Mouse (Mus musculus) heart, embryonic 10.5 days (tissue): Measurements from ENCODE around the gene Ifi35. TPM values are rescaled to one million over a fixed set of nuclear protein-coding genes. Genes with fewer than 3 reads are reported as not detected.

ENCODE experiments used
- DNase-seq: peaks from one replicate; pipeline ENCODE4 v3.0.0-alpha.2; 2017; ENCODE audit warnings: low spot score
- H3K27ac ChIP-seq: fragments of 300-500 bp; sonication (generic); 2 replicates; pipeline ENCODE4 v1.5.1; 2016; ENCODE audit warnings: mild to moderate bottlenecking
- H3K27me3 ChIP-seq: fragments of 300-500 bp; sonication (generic); 2 replicates; pipeline ENCODE4 v1.6.1; 2016; ENCODE audit warnings: mild to moderate bottlenecking; ENCODE audit not compliant: poor library complexity, insufficient read depth, severe bottlenecking
- H3K36me3 ChIP-seq: fragments of 300-500 bp; sonication (generic); 2 replicates; pipeline ENCODE4 v1.6.1; 2016; ENCODE audit warnings: mild to moderate bottlenecking, moderate library complexity
- H3K4me1 ChIP-seq: fragments of 300-500 bp; sonication (generic); 2 replicates; pipeline ENCODE4 v1.6.1; 2016; ENCODE audit warnings: mild to moderate bottlenecking
- H3K4me3 ChIP-seq: fragments of 300-500 bp; sonication (generic); 2 replicates; pipeline ENCODE4 v1.5.1; 2016; ENCODE audit warnings: mild to moderate bottlenecking, moderate library complexity
- H3K9me3 ChIP-seq: fragments of 300-500 bp; sonication (generic); 2 replicates; pipeline ENCODE4 v1.6.1; 2016; ENCODE audit warnings: mild to moderate bottlenecking, moderate library complexity
- WGBS: fragments of 180-500 bp; shearing (Covaris S2); methylation state at CpG from one replicate; pipeline ENCODE4 v1.1.7; 2016; 5-methylcytosine and 5-hydroxymethylcytosine counted together
- polyA plus RNA-seq: library from polyadenylated mRNA; unstranded; fragments of >200 nt; fragmentation: Nextera tagmentation; extraction: Ambion mirVana; gene quantifications from 2 replicates; pipeline ENCODE4 v1.2.1, GENCODE M21; 2016

The Ifi35 gene
- polyA plus RNA-seq, 1 experiment from 2014 or later: 9.4 TPM

GRCm38 (mm10) chr11:101452093-101452774 is 4.0 kb downstream of the Ifi35 start:
- DNase-seq: no peak

DNA sequence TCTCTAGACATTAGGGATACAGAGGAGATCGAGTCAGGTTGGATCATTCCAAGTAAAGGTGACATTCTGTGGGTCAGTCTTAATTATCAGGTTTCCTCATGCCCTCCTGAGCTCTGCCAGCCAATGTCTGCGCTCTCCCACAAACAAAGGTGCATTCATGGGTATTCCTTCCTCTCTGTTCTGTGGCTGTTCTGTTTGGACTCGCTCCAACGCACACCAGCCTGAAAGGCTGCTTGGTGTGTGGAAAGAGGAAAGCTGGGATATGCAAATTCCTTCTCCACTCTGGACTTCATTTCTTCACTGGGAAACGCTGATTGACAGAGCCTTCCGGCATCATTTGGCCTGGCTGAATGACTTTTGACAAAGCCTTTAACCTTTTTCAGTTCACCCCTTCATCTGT is 6.5 kb downstream of the Ifi35 start:
- 69% methylated on average over 6 of the region's 6 CpGs for WGBS
- H3K27me3 ChIP-seq: no peaks in the 10 kb centered on the region
- H3K9me3 ChIP-seq: no peaks in the 10 kb centered on the region
- peaks cover 33% of the 10 kb centered on the region for H3K36me3 ChIP-seq
- no peak overlapping the region for H3K27ac ChIP-seq
- peaks cover 19% of the 10 kb centered on the region for H3K4me1 ChIP-seq
- DNase-seq: no peak
- no peak overlapping the region for H3K4me3 ChIP-seq

More at GRCm38 (mm10) chr11:101452093-101452774, 4.0 kb downstream of the Ifi35 start:
- no peaks in the 10 kb centered on the region for H3K27me3 ChIP-seq
- peaks cover 8% of the 10 kb centered on the region; the same call in 1 of the 2 replicates for H3K36me3 ChIP-seq
- H3K4me1 ChIP-seq: peaks cover 22% of the 10 kb centered on the region
- 68% methylated on average over 10 of the region's 10 CpGs for WGBS
- no peak overlapping the region for H3K27ac ChIP-seq
- H3K9me3 ChIP-seq: no peaks in the 10 kb centered on the region
- H3K4me3 ChIP-seq: no peak overlapping the region

- peaks cover 42% of the 10 kb centered on the region for H3K36me3 ChIP-seq
- no peaks in the 10 kb centered on the region for H3K27me3 ChIP-seq
- no peak for DNase-seq
- no peak overlapping the region for H3K27ac ChIP-seq
- H3K4me3 ChIP-seq: no peak overlapping the region
- H3K9me3 ChIP-seq: no peaks in the 10 kb centered on the region
- 90% methylated on average over 7 of the region's 7 CpGs for WGBS
- H3K4me1 ChIP-seq: peaks cover 27% of the 10 kb centered on the region
Measured at GRCm38 (mm10) chr11:101455627-101456026, 7.4 kb downstream of the Ifi35 start.

DNA sequence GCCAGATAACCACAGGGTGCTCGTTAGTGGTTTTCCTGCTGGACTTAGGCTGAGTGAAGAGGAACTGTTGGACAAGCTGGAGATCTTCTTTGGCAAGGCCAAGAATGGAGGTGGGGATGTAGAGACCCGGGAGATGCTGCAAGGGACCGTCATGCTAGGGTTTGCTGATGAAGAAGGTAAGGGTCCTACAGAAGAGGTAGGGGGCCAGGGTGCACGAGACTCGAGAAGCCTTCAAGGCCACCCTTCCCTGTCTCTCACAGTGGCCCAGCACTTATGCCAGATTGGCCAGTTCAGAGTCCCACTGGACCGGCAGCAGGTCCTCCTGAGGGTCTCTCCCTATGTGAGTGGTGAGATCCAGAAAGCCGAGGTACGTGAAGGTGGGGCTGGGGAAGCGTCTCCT is 9.4 kb downstream of the Ifi35 start:
- peaks cover 30% of the 10 kb centered on the region for H3K4me1 ChIP-seq
- 88% methylated on average over 9 of the region's 9 CpGs for WGBS
- no peaks in the 10 kb centered on the region for H3K27me3 ChIP-seq
- no peak overlapping the region for H3K27ac ChIP-seq
- no peaks in the 10 kb centered on the region for H3K9me3 ChIP-seq
- no peak for DNase-seq
- no peak overlapping the region for H3K4me3 ChIP-seq
- H3K36me3 ChIP-seq: peaks cover 59% of the 10 kb centered on the region

- Histone ChIP-seq H3K4me1 (peaks cover 35% of the 10 kb centered on the region), H3K27me3 (no peaks in the 10 kb centered on the region), H3K36me3 (peaks cover 60% of the 10 kb centered on the region), H3K9me3 (no peaks in the 10 kb centered on the region), H3K4me3 (no peak overlapping the region), H3K27ac (no peak overlapping the region)
- DNase-seq: no peak
- 81% methylated on average over 12 of the region's 12 CpGs for WGBS
Measured at GRCm38 (mm10) chr11:101458217-101458616, 10.0 kb downstream of the Ifi35 start.

DNA sequence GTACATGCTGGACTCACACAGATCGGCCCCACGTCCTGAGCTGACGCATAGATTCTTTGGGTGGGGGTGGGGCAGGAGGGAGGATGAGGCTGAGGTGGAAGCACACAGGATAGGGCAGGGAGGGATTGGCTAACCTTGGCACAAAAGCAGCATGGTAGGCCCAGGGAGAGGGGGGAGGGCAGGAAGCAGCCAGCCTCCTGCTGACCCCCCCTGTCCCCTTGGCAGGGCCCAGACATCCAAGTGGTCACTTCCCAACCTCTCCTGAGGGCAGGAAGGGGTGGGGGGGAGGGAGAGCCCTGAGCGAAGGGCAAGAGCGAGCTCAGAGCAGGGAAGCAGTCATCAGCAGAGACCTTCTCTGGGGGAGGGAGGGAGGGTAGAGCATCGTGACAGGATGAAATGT is 11.5 kb downstream of the Ifi35 start:
- Histone ChIP-seq H3K27me3 (no peaks in the 10 kb centered on the region), H3K9me3 (no peaks in the 10 kb centered on the region), H3K27ac (peak overlapping the region; percentile 62), H3K4me1 (peaks cover 46% of the 10 kb centered on the region), H3K36me3 (peaks cover 60% of the 10 kb centered on the region), H3K4me3 (no peak overlapping the region)
- DNase-seq: no peak
- 43% methylated on average over 6 of the region's 6 CpGs for WGBS

DNA sequence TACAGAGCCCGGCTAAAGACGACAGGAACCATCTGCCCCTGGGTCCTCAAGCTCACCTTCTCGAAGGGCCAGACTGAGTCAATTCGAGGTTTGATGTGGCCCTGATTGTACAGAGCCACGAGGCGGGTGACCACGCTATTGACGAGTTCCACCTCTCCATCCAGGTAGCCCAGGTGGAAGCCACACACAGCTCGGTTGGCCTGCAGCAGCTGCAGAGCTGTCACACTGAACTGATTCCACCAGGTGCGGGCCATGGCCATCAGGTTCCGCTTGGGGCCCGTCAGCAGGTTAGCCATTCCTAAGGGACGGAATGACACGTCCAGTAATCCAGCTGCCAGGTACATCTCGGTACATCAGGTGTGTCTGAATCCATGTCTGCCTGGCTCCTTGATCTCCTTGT is 12.1 kb downstream of the Ifi35 start:
- H3K9me3 ChIP-seq: no peaks in the 10 kb centered on the region
- WGBS: 83% methylated on average over 15 of the region's 15 CpGs
- H3K4me1 ChIP-seq: peaks cover 49% of the 10 kb centered on the region
- 0 out of 2 replicates have a peak overlapping the region, but pooled peaks have one; percentile 62 for H3K27ac ChIP-seq
- no peak overlapping the region for H3K4me3 ChIP-seq
- DNase-seq: no peak
- peaks cover 60% of the 10 kb centered on the region for H3K36me3 ChIP-seq
- H3K27me3 ChIP-seq: no peaks in the 10 kb centered on the region

- H3K27ac ChIP-seq: peak overlapping the region; percentile 13; the same call in 1 of the 2 replicates
Measured at GRCm38 (mm10) chr11:101462141-101462540, 13.9 kb downstream of the Ifi35 start.

DNA sequence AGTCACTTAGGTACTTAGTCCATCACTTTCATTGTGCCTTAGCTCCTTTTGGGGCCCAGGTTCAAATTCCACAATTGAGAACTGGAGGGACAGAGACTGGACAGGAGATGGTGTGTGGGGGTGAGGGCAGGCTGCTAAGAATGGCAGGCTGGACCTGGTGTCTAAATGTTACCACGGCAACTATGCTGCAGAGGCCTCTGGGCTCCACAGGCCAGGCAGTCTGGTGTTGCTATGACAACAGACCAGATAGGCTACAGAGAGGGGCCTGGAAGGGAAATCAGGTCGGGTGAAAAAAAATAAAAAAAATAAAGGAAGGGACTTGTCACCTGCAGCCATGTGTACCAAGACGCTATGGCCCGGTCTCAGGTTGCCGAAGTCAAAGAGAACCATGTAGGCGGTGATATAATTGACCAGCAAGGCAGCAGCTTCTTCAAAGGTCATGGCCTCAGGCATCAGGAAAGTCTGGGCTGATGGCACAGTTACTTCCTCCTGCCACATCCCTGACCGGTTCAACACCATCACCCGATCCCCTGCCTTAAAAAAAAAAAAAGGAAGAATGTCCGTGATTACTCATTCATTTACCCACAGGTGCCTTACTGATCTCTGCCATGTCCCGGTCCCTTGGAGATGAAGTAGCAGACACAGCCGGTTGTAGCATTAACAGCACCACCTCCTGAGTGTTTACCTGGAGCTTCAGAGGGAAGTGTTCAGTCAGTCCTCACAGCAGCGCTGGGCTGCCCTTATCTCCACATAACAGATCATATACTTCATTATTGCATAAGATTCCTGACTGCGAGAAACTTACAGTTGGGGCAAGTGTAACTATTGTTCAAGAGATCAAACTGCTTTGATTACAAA is 14.6 kb downstream of the Ifi35 start:
- peaks cover 46% of the 10 kb centered on the region for H3K36me3 ChIP-seq
- WGBS: 46% methylated on average over 13 of the region's 13 CpGs

More at GRCm38 (mm10) chr11:101462141-101462540, 13.9 kb downstream of the Ifi35 start:
- Histone ChIP-seq H3K4me1 (peaks cover 56% of the 10 kb centered on the region), H3K4me3 (0 out of 2 replicates have a peak overlapping the region, but pooled peaks have one; percentile 3), H3K27me3 (no peaks in the 10 kb centered on the region), H3K36me3 (peaks cover 52% of the 10 kb centered on the region), H3K9me3 (no peaks in the 10 kb centered on the region)
- 88% methylated on average over 14 of the region's 14 CpGs for WGBS
- DNase-seq: no peak

DNA sequence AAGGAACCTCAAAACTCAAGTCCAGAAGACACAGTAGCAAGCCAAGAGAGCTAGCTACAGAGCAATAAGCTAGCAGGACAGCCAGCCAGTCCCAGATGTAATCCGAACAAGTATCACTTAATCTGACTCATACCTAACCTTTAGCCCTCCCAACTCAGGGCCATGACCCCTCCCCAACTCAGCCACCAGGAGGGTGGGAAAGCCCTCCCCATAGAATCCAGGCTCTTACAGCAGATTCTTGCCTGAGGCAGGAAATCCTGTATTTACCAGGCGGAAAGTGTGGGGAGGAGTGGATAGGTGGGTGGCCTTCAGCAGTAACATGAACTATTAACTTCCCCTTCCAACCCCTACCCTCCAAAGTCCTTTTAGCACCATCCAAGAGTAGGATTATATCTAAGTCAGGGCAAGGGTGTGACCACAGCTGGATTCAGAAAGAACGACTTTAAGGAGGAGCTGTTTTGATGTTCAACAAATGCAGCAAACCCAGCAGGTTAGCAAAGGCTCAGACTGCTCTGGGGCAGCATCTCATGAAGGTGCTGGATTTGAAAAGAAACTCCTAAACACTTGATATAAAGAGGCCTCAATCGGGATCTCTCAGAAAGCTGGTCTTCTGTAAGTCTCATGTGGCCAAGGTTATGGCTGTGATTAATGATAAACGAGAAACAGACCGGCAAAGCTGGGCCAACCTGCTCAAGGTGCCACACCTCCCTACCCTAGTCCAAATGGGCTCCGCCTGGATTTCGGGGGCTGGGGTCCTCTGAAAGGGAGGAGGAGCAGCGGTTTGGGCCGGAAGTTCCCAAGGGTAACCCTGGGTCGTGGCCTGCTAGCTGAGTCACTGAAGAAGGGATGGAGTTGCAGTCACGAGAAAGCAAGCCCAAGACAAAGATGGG is 16.2 kb downstream of the Ifi35 start, which contains the start of gene Rnd2:
Gene Rnd2 (plus strand): TSS at position 789 of the 890 bp plus-strand sequence.
- H3K9me3 ChIP-seq: no peaks in the 10 kb centered on the region
- no peaks in the 10 kb centered on the region for H3K27me3 ChIP-seq
- peak within 1 kb of the TSS; percentile 91 for H3K27ac ChIP-seq
- WGBS: 12% methylated on average over 12 of the region's 12 CpGs
- DNase-seq: no peak
- peaks cover 72% of the 10 kb centered on the region for H3K4me1 ChIP-seq
- H3K4me3 ChIP-seq: peak within 1 kb of the TSS; percentile 95
- H3K36me3 ChIP-seq: peaks cover 29% of the 10 kb centered on the region

More for the DNA sequence above, 14.6 kb downstream of the Ifi35 start:
- Histone ChIP-seq H3K4me1 (peaks cover 63% of the 10 kb centered on the region), H3K27ac (peak overlapping the region; percentile 13; the same call in 1 of the 2 replicates), H3K27me3 (no peaks in the 10 kb centered on the region), H3K9me3 (no peaks in the 10 kb centered on the region), H3K4me3 (0 out of 2 replicates have a peak overlapping the region, but pooled peaks have one; percentile 3)
- no peak for DNase-seq

DNA sequence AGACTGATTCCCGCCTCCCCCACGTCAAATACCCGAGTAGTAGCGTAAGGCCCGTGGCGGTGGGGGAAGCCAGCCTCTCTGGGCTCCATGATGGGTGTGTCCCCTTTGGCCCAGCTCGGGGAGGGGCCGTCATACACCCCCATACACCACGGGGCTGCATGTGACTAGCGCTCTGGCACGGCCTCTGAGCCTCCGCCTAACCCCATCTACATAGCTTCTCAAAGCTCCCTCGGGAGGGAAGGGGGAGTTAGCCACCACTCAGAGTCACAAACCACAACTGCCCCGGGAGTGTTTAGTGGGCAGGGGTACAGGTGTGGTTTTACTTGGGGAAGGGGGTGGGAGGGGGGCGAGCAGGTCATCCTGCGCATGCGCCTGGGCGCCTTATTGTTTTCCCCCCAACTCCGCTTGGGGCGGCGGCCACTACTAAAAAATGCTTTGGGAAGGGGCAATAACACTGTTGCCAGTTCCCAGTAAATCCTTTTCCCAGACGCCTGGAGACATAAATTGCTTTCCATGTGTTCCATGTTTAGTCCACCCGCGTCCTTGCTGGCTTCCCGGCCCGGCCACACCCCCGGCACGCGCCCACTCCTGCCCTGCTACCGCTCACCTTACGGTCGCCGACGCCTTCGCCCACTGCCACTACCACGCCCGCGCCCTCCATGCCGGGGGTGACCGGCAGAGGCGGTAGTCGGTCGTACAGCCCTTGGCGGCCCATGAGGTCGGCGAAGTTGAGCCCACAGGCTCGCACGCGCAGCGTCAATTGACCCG is 17.1 kb downstream of the Ifi35 start:
- WGBS: under 1% methylated on average over 51 of the region's 51 CpGs
- Histone ChIP-seq H3K9me3 (no peaks in the 10 kb centered on the region), H3K4me3 (peak overlapping the region; percentile 95), H3K27ac (peak overlapping the region; percentile 91), H3K27me3 (no peaks in the 10 kb centered on the region), H3K36me3 (peaks cover 21% of the 10 kb centered on the region), H3K4me1 (peaks cover 69% of the 10 kb centered on the region)
- peak; percentile 85 for DNase-seq
